Mouse (Mus musculus) E14TG2a.4 (cell line): ENCODE measurements at regions not wholly inside any gene's neighbourhood (a gene's known extent, or its start where the extent isn't known, plus 50 kb on each side); places are given as distances from the start of the nearest gene placed in this dataset.

Experiments used
- CTCF ChIP-seq: conservative IDR thresholded peaks from 2 replicates; pipeline ENCODE4 v1.5.1; 2014; ENCODE audit warnings: low read length
- NANOG ChIP-seq: IDR thresholded peaks from 2 replicates; pipeline ENCODE4 v1.6.1; 2014; ENCODE audit warnings: borderline replicate concordance, low read length, mixed read lengths

- TF ChIP-seq CTCF, result no peak
- TF ChIP-seq NANOG, result no peak
Measured at GRCm38 (mm10) chr10:38114194-38114593, 707.4 kb downstream of the Rfpl4b start.
